Mouse (Mus musculus) limb, embryonic 14.5 days (tissue): ENCODE data around the gene Gm5617. TPM values are rescaled to one million over a fixed set of nuclear protein-coding genes. Genes with fewer than 3 reads are reported as not detected.

Experiments used
- ATAC-seq: fragments of 200-750 bp; cut with Nextera tagmentation; 2 replicates; pipeline ENCODE4 v1.8.0; 2017; ENCODE audit warnings: low read depth, moderate number of reproducible peaks, moderate TSS enrichment; ENCODE audit not compliant: low FRiP score
- DNase-seq: peaks from one replicate; pipeline ENCODE4 v3.0.0-alpha.2; 2015; ENCODE audit warnings: low spot score
- H3K27ac ChIP-seq: fragments of 300-500 bp; sonication (generic); replicated peaks from 2 replicates; pipeline ENCODE4 v1.5.1; 2014; ENCODE audit warnings: low read depth, mild to moderate bottlenecking, low read length, moderate library complexity, mixed read lengths
- H3K27me3 ChIP-seq: fragments of 300-500 bp; sonication (generic); 2 replicates; pipeline ENCODE4 v1.6.1; 2014; ENCODE audit warnings: low read length, mixed read lengths; ENCODE audit not compliant: control insufficient read depth, insufficient read depth
- H3K36me3 ChIP-seq: fragments of 300-500 bp; sonication (generic); 2 replicates; pipeline ENCODE4 v1.6.1; 2014; ENCODE audit warnings: mild to moderate bottlenecking, low read length, moderate library complexity, mixed read lengths; ENCODE audit not compliant: control insufficient read depth, insufficient read depth
- H3K4me1 ChIP-seq: fragments of 300-500 bp; sonication (generic); 2 replicates; pipeline ENCODE4 v1.6.1; 2014; ENCODE audit warnings: antibody characterized with exemption, low read length, mixed read lengths; ENCODE audit not compliant: control insufficient read depth, insufficient read depth
- H3K4me2 ChIP-seq: fragments of 300-500 bp; sonication (generic); replicated peaks from 2 replicates; pipeline ENCODE4 v1.6.1; 2014; ENCODE audit warnings: low read depth, mild to moderate bottlenecking, low read length, moderate library complexity; ENCODE audit not compliant: severe bottlenecking
- H3K4me3 ChIP-seq: fragments of 300-500 bp; sonication (generic); replicated peaks from 2 replicates; pipeline ENCODE4 v1.5.1; 2014; ENCODE audit warnings: low read length
- H3K9ac ChIP-seq: fragments of 300-500 bp; sonication (generic); 2 replicates; pipeline ENCODE4 v1.6.1; 2014; ENCODE audit warnings: mild to moderate bottlenecking, low read depth, low read length, moderate library complexity; ENCODE audit not compliant: severe bottlenecking
- H3K9me3 ChIP-seq: fragments of 300-500 bp; sonication (generic); 2 replicates; pipeline ENCODE4 v1.6.1; 2016; ENCODE audit warnings: low read length; ENCODE audit not compliant: control insufficient read depth
- POLR2A ChIP-seq: fragments of 200-500 bp; IDR thresholded peaks from 2 replicates; pipeline ENCODE4 v1.8.0; 2012; ENCODE audit warnings: inconsistent platforms, mild to moderate bottlenecking, moderate library complexity, borderline replicate concordance; ENCODE audit not compliant: insufficient read depth, insufficient read length; ENCODE audit errors: extremely low read depth
- whole genome bisulfite sequencing: fragments of 180-500 bp; shearing (Covaris S2); extraction: QIAGEN DNeasy Blood & Tissue Kit; methylation state at CpG from one replicate; pipeline ENCODE4 v1.1.7; 2014; 5-methylcytosine and 5-hydroxymethylcytosine counted together
- polyA plus RNA-seq, 2 experiments: library from polyadenylated mRNA; depleted of rRNA in 1 of 2; stranded (reverse) in 1 of 2; unstranded in 1 of 2; fragments of >200 nt; fragmentation: Nextera tagmentation in 1 of 2; extraction: Ambion mirVana in 1 of 2; gene quantifications; 2 replicates each; pipeline versions ENCODE4 v1.2.1 to v1.2.3; 2012 to 2014

Gene Gm5617
- polyA plus RNA-seq, 2 experiments, result 21.6 to 39.8 TPM

DNA sequence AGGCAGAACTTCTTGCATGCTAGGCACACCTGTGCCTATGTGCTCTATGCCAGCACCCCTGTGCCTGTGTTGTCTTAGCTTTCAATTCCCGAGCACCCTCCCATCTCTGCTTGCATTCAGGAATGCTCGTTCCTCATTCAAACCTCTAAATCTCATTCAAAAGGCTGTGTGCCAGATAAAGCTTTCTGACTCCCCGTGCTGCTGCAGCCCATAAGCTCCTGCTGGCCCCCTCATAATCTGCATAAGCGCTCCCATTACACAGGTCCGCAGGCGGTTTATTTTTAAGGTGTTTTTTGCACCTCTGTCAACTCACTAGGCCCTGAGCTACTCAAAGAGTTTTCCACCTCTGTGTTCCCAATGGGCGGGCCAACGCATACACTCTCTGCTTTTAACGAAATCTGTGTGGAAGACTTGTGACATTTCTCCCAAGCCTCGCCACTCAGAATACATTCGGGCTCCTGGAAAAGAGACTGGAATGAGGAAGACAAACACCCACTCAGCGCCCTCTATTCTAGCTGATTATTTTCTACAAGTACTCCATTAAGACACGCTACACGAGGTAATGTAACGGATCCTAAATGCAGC, 22.7 kb upstream of the Gm5617 start:
- Histone ChIP-seq H3K36me3 (peaks cover 57% of the 10 kb centered on the region), H3K9me3 (no peaks in the 10 kb centered on the region), H3K9ac (no peak overlapping the region), H3K4me1 (no peaks in the 10 kb centered on the region), H3K27me3 (no peaks in the 10 kb centered on the region), H3K27ac (no peak overlapping the region), H3K4me2 (no peak overlapping the region), H3K4me3 (no peak overlapping the region)
- DNase-seq, result no peak
- no peak for TF ChIP-seq POLR2A
- ATAC-seq, result no peak
- WGBS, result 91% methylated on average over 15 of the region's 15 CpGs

GRCm38 (mm10) chr9:48473131-48473530, 22.1 kb upstream of the Gm5617 start:
- ATAC-seq (no peak), DNase-seq (no peak)
- TF ChIP-seq POLR2A, result no peak
- H3K27me3 ChIP-seq, result no peaks in the 10 kb centered on the region
- H3K27ac ChIP-seq, result no peak overlapping the region
- no peak overlapping the region for H3K4me2 ChIP-seq
- no peaks in the 10 kb centered on the region for H3K9me3 ChIP-seq
- no peak overlapping the region for H3K9ac ChIP-seq
- peaks cover 59% of the 10 kb centered on the region for H3K36me3 ChIP-seq
- WGBS, result 95% methylated on average over 12 of the region's 12 CpGs
- no peak overlapping the region for H3K4me3 ChIP-seq
- H3K4me1 ChIP-seq, result no peaks in the 10 kb centered on the region

GRCm38 (mm10) chr9:48474367-48474766, 20.9 kb upstream of the Gm5617 start:
- no peak for ATAC-seq

GRCm38 (mm10) chr9:48476236-48477165, 18.7 kb upstream of the Gm5617 start:
- Histone ChIP-seq H3K9ac (no peak overlapping the region), H3K36me3 (peaks cover 43% of the 10 kb centered on the region), H3K9me3 (no peaks in the 10 kb centered on the region), H3K4me3 (no peak overlapping the region), H3K4me1 (peaks cover 5% of the 10 kb centered on the region; the same call in 1 of the 2 replicates), H3K27ac (no peak overlapping the region), H3K27me3 (no peaks in the 10 kb centered on the region), H3K4me2 (no peak overlapping the region)
- DNase-seq (no peak), ATAC-seq (no peak)
- TF ChIP-seq POLR2A, result no peak
- 92% methylated on average over 10 of the region's 10 CpGs for WGBS

More at GRCm38 (mm10) chr9:48474367-48474766, 20.9 kb upstream of the Gm5617 start:
- Histone ChIP-seq H3K27ac (no peak overlapping the region), H3K9ac (no peak overlapping the region), H3K4me1 (no peaks in the 10 kb centered on the region), H3K4me2 (no peak overlapping the region), H3K36me3 (peaks cover 59% of the 10 kb centered on the region), H3K27me3 (no peaks in the 10 kb centered on the region), H3K9me3 (no peaks in the 10 kb centered on the region), H3K4me3 (no peak overlapping the region)
- WGBS, result 90% methylated on average over 9 of the region's 9 CpGs
- DNase-seq, result no peak
- TF ChIP-seq POLR2A, result no peak

DNA sequence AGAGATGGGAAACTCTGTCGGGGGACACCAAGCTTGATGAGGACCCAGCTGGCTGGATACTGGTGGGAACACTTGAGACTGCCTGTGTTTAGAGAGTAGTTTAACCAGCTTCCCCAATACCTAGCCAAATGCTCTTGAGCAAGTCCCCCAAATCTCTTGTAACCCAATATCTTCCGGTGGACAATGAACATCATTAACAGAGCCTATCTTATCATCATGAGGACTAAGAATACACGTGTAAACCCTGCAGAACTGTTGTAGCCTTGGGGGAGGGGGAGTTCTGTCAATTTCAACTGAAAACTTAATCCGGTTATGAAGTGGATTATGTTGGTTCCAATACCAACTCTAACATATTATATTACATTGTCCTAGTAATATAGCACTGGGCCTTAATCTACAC, 16.4 kb upstream of the Gm5617 start:
- Histone ChIP-seq H3K4me3 (no peak overlapping the region), H3K4me1 (peaks cover 8% of the 10 kb centered on the region; the same call in 1 of the 2 replicates), H3K4me2 (no peak overlapping the region), H3K27ac (no peak overlapping the region), H3K9ac (no peak overlapping the region), H3K36me3 (peaks cover 37% of the 10 kb centered on the region), H3K27me3 (no peaks in the 10 kb centered on the region), H3K9me3 (no peaks in the 10 kb centered on the region)
- TF ChIP-seq POLR2A, result no peak
- DNase-seq (no peak), ATAC-seq (no peak)
- 87% methylated on average over 4 of the region's 4 CpGs for WGBS
